Mouse (Mus musculus) monocyte, adult 5-6 weeks (primary cell): ENCODE results near the gene Rap1gds1. TPM values are rescaled to one million over a fixed set of nuclear protein-coding genes. Genes with fewer than 3 reads are reported as not detected.

Experiments
- ATAC-seq: fragments of 153-309, 156-312 bp; replicated peaks from 2 replicates; pipeline ENCODE4 v1.8.0; 2017; ENCODE audit warnings: mild to moderate bottlenecking; ENCODE audit not compliant: low TSS enrichment, insufficient number of reproducible peaks, severe bottlenecking, poor library complexity, low FRiP score
- total RNA-seq: library from RNA; stranded (forward); fragments of 200-1000, 200-491, 200-594 nt; gene quantifications from 3 replicates; pipeline ENCODE4 v1.2.3, GENCODE M21; 2017

The Rap1gds1 gene
- total RNA-seq, 1 experiment from 2014 or later: 58.3 TPM

DNA sequence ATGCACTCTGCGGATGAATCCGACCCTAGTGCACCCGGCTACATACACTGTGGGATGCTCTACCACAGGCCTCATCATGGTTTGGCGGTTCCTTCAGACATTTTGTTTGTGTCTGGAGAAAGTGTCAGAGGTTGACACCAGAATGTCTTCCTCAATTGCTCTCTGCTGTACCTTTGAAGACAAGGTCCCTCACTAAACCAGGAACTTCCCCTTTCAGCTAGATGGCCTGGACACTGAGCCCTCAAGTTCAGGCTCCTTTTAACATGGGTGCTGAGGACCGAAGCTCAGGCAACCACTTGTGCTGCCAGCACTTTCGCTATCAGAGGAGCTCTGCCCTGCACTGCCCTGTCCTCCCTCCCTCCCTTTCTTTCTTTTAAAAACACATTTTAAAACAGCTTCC is 92.8 kb downstream of the Rap1gds1 start:
- ATAC-seq: no peak

DNA sequence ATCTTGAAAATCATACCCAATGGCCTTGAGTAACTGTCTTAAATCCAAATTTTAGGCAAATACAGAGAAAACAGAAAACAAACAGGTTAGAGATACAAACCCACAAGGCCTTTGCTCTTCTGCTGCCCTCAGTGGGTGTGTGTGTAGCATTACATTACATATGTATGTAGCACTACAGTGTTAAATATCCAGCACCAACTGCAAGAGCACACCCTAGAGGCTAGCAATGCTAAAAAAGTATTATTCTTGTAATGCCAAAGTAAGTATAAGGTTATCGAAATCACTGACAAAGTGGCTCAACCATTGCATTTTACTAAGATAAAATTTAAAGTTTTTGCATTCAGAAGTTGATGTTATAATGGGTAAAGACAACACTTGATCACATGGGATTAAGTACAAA is 97.6 kb downstream of the Rap1gds1 start:
- no peak for ATAC-seq

DNA sequence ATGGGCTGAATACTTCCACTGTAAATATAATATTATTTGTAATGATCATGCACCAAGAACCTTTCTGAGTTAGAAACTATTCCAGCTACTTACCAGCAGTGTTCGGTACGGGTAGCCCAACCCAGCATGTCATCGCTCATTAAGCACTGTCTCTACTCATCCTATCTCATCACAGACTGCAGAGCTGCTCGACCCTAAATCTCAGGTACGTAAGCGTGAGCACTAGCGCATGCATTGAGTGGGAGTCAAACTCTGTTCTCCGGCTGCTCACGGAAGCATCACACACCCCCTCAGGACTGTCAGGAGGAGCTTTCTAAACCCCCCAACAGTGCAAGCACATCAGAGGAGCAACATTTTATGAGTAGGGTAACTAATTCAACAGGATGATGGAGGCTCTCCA is 107.4 kb downstream of the Rap1gds1 start:
- ATAC-seq: no peak

DNA sequence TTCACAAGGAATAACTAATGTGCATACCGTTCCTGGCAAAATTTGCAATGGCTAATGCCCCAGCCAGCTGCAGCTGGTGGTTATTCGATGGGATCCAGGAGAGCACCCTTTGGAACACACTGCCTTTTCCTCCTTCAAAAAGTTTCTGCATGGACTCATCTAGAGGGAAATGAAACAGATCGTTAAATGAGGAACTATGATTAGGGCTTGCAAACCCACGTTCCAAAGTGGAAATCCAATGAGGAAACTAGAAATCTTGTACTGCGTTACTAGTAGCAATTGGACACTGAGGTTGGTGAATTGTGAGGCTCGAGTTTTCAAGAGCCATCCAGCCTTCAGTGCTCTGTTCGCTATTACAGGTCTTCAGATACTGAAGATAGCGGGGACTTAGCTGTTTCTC is 116.5 kb downstream of the Rap1gds1 start:
- ATAC-seq: no peak

DNA sequence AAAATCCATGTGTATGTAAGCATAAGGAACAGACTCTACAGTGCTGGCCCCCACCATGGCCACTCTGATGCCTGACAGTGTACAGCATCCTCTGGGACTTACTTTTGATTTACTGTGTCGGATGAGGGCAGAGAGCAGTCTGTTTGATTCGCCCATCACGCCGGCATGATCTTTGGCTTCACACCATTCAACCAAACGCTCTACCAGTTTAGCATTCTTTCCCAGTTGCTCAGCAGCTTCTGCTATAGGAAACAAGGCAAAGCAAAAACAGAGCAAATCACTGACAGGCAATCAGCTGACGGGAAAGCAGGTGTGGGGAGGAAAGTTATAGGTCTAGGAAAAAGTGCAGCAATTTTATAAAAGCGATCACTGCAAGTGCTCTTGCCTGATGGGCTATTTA is 119.8 kb downstream of the Rap1gds1 start:
- no peak for ATAC-seq

DNA sequence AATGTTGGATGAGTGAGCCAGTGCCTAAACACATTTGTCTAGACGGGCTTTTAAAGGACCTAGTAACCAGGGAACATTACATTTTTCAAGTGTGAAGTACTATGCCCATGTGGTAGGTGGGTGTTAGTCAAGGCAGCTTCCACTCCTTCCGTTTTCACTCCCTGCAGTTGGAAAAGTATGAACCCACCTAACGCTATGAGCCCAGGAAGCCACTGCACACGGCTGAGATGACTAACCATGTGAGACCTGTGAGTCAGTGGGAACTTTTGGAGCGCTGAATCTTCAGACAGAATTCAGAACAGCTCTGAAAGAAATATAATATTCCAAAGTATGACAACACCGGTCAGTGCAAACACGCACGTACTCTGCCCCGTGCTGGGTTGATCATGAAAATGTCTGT is 125.9 kb downstream of the Rap1gds1 start:
- ATAC-seq: no peak

DNA sequence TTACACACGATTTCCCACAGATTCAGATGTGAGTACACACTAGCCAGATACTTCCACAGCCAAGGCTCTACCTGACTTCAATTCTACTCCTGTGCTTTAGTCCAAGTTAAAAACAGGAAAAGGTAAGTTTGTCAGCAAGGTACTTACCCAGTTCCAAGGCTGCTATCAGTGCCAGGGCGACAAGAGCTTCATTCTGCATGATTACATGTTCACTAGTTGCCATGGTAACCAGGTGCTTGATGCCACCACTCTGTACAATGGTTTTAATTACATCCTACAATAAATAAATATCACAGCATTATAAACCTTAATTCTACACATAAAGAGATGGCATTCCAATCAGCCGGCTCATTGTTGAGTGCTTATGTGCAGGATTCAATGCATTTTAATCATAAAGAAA is 129.5 kb downstream of the Rap1gds1 start:
- no peak for ATAC-seq

DNA sequence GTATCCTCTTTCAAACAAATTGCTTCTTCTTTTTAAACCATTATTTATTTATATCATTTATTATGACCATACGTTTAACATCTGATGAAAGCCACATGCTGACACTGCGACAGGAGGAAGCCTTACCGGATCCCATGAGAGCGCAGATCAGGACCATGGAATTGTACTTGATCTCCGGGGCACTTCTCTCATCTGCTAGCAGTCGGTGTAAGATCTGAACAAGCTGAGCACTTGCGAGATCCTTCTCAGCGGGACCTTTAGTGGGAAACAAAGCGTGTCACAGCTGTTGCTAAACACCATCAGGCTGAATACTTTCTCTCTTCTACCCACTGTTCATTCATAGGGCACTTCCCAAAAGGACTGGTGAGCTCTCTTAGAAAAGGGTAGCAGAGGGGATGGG is 133.4 kb downstream of the Rap1gds1 start:
- no peak for ATAC-seq

DNA sequence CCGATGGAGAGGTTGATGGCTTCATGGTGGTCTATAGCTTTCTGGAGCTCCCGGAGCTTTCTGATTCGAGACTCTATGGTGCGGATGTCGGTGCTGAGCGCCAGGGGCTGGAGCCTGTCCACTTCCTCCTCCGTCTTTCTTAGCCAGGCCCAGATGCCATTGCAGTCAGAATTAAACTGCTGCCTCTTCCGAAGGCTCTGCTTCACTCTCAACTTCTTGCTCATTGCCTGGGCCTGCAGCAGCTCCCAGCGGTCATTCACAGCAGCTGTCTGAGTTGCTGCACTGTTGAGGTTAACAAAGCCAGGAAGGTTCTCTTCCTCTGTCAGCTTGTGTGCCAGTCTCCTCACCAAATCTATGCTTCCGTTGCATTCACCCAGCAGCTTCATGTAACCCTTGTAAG is 137.8 kb downstream of the Rap1gds1 start:
- no peak for ATAC-seq

DNA sequence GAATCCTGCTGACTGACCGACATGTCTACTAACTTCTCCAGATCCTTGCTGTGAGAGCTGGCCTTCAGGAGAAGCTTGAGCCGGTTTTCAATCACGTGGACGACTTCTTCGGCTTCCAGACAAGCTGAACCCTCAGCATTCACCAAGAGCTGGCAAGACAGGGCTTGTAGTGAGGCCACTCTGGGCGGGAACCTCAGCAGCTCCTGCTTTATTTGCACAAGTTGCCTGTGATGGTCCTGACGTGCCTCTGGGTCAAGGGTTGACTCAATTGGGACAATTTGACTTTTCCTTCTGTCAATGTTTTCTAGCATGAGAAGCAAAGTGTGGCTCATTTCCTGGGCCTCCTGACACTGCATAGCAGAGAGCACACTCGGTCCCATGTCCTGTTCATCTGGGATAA is 138.2 kb downstream of the Rap1gds1 start:
- no peak for ATAC-seq

DNA sequence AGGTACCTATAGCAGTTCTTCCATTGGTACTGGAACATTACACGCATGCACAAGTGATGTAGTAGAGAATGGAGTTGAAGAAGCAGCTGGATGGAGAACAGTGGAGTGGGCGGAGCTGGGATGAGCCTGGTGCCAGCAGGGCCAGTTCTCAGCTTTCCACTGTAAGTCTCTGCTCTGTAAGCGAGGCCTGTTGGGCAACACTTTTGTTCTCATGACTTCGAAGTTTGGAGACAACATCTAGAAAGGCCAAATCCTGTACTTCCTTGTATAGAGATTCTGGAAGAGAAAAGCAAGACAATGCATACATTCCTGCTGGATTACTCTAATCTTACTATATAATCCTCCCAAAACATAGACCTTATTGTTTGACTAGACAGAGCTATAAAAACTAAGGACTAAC is 147.6 kb downstream of the Rap1gds1 start:
- no peak for ATAC-seq

DNA sequence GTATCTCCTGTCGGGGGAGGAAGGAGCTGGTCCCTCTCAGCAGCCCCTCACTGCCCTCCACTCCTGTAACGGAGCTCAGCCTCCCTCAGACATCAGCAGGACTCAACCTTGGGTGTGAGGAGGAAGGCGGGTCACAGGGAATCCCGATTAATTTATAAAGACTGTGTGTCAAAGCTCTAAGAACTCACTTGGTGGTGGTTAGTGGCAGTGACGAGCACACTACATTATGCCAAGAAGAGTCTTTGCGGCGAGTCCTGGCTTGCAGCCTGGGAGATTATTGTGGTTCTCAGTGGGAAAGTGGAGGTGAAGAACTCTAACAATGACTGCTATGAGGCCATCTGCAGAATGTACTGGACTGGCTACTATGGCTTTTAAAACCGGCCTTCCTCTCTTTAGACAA is 148.8 kb downstream of the Rap1gds1 start:
- ATAC-seq: no peak

DNA sequence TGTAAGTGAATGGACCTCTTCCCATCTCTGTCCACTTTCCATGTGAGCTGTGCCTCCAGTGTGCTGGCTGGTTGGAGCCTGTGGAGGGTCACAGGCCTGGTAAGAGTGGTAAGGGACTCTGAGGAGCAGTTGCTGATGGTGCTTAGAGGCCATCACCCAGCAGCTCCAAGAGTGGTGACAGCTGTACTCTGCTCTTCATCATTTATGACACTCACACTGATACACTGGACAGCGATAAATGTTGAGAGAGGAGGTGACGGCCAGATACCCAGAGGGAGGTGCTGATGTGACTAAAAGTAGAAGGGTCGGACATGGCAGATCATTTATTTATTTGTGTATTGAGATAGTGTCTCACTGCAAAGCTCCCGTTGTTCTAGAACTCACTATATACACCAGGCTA is 156.8 kb downstream of the Rap1gds1 start:
- no peak for ATAC-seq

DNA sequence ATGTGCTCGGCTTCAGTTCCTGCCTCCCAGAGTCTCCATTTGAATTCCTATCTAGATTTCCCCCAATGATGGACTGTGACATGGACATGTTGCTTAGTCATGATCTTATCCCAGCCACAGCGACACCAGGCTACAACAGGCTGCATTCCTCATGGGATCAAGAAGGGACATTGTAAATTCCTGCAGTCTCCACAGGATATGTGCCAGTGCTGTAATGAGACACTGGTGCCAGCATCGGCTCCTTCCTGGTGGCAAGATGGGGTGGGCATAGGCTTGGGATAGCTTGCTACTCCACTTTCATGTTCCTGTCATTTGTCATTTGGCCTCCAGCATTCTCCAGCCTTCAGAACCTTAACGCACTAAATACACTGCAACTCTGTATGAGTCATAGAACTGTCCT is 158.0 kb downstream of the Rap1gds1 start:
- ATAC-seq: no peak

DNA sequence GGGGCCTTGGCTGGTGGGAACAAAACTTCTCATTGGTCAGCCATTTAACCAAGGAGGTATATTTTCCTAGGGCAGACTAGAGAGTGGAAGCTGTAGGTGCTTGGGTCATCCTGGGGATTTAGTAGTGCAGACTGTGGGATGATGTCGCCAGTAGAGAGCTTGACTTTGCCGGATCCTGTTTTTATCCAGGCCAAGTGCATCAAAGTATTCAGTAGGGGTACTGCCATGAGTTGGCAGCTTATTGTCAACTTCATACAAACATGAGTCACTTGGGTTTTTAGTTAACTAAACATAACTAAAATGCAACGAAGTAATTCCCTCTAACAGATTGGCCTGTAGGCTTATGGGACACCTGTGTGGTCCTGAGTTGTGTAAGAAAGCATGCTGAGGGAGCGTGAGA is 158.4 kb downstream of the Rap1gds1 start:
- ATAC-seq: no peak

DNA sequence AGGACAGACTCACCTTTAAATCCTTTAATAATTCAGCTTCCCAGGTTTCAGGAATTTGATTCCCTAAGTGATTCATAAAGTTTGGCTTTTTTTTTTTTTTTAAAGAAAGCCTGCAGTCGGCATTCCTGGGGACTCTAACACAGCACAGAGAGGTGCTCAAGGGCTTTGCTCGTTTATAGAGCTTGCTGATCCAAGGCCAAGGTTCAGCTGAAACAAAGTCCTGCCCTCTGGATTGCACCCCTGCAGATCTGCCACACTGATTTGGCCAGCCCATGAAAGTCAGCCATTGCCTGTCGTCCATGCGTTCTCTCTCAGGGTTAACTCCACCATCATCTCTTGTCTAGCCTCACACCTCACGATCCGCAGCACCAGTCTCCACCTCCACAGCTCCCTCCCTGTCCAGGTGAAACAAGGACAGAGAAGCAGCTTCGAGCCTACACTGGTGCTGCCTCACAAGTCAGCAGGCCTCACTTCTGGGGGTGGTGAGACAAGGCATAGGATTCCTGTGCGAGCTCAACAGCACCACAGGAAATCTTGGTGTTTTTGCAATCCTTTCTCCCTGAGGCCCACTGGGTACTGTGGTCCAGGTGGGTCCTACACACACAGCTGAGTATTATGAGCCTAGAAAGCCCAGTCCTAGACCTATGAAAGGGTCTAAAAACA is 160.2 kb downstream of the Rap1gds1 start:
- no peak for ATAC-seq

DNA sequence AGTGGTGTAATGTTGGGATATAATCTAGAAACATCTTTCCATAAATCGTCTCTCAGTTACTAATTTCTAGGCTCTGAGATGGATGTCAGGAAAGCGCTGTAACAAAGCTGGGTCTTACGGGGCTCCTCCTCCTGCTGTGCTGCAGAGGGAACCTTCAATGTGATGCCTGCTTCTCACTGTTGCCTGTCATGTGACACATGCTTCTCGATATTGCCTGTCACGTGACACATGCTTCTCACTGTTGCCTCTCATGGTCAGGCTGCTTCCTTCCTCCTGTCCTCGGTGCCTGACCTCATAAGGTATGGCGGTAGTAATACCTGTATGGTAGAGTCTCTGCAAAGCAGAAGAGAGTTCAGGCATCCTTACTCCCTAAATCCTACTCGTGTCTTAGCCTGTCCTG is 162.5 kb downstream of the Rap1gds1 start:
- no peak for ATAC-seq

DNA sequence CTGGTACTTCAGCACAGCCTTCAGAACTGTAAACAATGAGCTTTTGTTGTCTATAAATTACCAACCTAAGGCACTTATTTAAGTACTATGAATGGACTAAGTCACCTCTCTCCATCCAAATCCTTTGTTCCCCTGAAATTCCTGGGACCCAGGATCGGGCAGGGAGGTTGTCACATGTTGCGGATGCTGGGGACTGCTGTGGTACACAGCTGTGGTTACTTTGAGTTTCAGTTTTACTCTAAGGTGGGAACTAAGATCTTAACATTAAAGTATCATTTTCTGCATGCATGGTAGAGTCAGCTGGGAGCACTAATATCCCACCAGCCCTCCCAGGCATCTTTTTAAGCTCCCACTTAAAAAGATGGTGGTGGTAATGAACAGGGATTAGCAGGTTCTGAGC is 165.7 kb downstream of the Rap1gds1 start:
- no peak for ATAC-seq

DNA sequence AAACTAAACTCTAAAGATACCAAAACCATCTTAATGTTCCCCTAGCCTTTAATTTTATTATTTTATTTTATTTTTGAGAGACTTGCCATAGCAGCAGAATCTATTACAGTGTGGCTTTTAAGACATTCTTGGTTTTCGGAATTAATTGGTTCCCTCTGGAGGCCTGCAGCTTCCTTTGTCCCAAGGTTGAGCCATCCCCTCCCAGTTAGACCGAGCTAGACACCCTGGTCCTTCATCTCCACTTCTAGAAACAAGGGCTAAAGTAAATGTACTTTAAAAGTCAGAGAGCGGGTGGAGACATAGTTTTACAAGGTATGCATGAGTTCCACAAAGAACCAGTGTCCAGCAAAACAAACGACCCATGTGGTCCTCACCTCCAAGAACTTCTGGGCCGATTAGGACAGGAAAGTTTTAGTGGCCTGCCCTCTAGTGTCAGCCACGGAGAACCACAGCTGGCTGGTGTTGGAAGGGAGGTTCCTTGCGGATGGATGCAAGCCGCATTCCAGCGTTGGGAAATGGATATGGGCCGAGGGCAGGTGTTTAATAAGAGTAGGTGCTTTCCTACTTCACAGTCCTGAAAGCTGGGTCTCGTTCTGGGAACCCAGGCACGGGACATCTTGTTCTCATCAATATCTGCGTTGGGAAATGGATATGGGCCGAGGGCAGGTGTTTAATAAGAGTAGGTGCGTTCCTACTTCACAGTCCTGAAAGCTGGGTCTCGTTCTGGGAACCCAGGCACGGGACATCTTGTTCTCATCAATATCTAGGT is 168.7 kb downstream of the Rap1gds1 start:
- ATAC-seq: no peak

DNA sequence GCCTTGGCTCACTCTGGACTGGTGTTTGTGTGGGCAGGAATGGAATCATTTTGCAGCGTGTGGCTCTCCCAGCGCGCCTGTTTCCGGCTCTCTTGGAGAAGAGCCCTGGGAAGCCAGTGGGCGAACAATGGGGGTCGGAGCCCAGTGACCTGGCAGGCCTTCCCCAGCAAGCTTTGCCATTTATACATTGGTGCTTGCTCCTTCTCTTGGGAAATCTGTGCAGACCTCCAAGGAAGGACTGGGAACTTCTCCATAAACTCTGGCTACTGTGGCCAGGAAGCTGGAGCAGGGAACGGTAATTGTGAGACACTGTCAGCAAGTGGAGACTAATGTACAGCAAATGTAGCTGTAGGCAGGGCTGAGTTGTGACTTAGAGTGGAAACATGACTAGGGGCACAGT is 169.3 kb downstream of the Rap1gds1 start:
- no peak for ATAC-seq
